Mouse (Mus musculus): Measurements from ENCODE around the gene Usp46. TPM values are rescaled to one million over a fixed set of nuclear protein-coding genes. Genes with fewer than 3 reads are reported as not detected.

Gene Usp46
- polyA plus RNA-seq, 1 experiment from 2014 or later = 60.0 TPM

DNA sequence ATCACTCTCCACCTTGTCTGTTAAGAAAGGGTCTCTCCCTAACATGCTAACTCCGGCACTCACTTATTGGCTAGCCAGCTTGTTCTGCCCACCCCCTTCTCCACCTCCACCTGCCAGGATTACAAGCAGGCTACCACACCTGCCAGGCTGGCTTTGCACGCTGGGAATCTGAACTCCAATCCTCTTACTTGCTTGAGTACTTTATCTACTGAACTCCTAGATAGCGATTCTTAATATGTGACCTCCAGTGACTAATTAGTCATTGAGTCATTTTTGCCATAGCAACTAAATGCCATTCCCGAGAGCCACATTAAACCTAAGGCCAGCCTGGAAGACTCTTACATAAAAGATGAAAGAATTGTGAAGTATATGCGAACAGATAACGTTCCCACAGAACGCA is 38.4 kb downstream of the Usp46 start:
- H3K9me3 ChIP-seq (replicated peaks; ENCODE audit: control insufficient read depth, low read length) = no peaks in the 10 kb centered on the region
- no peak overlapping the region for H3K4me2 ChIP-seq (ENCODE audit: low read depth, low read length)
- no peak overlapping the region for H3K4me3 ChIP-seq (ENCODE audit: low read depth, low read length)
- no peak overlapping the region for H3K9ac ChIP-seq (replicated peaks; ENCODE audit: low read length)
- ATAC-seq (replicated peaks; ENCODE audit: insufficient number of reproducible peaks, low FRiP score, low TSS enrichment, low read depth) (no peak), DNase-seq (ENCODE audit: low spot score) (no peak)
- no peaks in the 10 kb centered on the region for H3K4me1 ChIP-seq (ENCODE audit: control insufficient read depth, insufficient read depth, low read length)
- H3K36me3 ChIP-seq (replicated peaks; ENCODE audit: control insufficient read depth, insufficient read depth, low read depth, low read length) = no peaks in the 10 kb centered on the region; the same call in 1 of the 2 replicates
- no peak overlapping the region for H3K27ac ChIP-seq (replicated peaks; ENCODE audit: low read depth, low read length)
- 85% methylated on average over 7 of the region's 7 CpGs for WGBS
- H3K27me3 ChIP-seq (ENCODE audit: control insufficient read depth, insufficient read depth, low read length) = no peaks in the 10 kb centered on the region

DNA sequence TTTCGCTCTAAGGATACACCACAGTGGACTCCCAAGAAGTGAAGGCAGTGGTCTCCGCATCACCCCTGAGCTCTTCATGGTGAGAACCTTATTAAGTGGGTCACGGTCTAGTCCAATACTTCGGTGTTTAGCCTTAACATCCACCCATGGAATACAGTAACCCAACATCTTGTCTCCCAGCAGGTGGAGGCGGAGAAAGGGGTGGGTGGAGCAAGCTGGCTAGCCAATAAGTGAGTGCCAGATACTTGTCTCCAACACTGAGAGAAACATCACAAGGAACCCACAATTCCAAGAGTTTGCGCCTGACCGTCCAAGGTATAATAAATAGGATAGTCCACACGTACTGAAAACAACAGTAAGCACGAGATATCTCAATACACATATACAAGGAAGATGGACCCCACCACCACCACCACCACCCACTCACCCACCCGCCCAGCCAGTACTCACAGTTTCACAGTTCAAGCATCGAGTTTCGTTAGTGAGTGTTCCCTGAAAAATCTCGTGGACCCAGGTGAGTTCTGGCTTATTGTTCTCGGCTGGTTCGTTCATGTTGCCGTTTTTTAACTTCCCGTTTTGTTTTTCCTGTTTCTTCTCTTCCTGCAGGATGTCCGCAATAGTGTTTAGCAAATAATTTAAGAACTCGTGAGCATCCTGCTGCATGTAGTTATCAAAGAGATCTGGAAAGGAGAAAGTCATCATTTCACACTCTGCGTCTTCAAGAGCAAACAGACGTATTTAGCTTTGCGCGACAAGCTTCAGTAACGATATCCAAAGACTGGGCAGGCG is 39.3 kb downstream of the Usp46 start:
- Histone ChIP-seq H3K27me3 (ENCODE audit: control insufficient read depth, insufficient read depth, low read length) (no peaks in the 10 kb centered on the region), H3K9me3 (replicated peaks; ENCODE audit: control insufficient read depth, low read length) (no peaks in the 10 kb centered on the region), H3K36me3 (replicated peaks; ENCODE audit: control insufficient read depth, insufficient read depth, low read depth, low read length) (no peaks in the 10 kb centered on the region; the same call in 1 of the 2 replicates), H3K27ac (replicated peaks; ENCODE audit: low read depth, low read length) (no peak overlapping the region), H3K4me1 (ENCODE audit: control insufficient read depth, insufficient read depth, low read length) (no peaks in the 10 kb centered on the region), H3K9ac (replicated peaks; ENCODE audit: low read length) (no peak overlapping the region), H3K4me3 (ENCODE audit: low read depth, low read length) (no peak overlapping the region), H3K4me2 (ENCODE audit: low read depth, low read length) (no peak overlapping the region)
- no peak for ATAC-seq (replicated peaks; ENCODE audit: insufficient number of reproducible peaks, low FRiP score, low TSS enrichment, low read depth)
- WGBS = 93% methylated on average over 25 of the region's 25 CpGs
- DNase-seq (ENCODE audit: low spot score) = no peak

DNA sequence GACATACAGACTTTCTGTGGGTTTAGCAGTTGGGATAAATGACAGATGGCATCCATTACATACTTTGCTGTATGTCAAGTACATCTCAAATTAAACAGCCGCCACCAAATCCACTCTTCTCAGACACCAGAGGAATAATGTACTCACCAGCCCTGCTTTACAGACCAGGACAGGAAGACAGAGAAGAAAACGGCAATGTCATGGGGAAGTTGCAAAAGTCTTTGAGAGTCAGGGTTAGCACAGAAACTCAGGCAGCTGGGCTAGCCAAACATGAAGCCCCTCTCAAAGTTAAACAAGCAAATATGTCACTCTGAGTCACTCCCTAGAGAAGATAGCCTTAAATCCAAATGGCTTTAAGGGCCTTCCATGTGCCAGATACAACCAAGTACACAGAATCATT is 40.0 kb downstream of the Usp46 start:
- 75% methylated on average over 2 of the region's 2 CpGs for WGBS
- DNase-seq (ENCODE audit: low spot score) = no peak

DNA sequence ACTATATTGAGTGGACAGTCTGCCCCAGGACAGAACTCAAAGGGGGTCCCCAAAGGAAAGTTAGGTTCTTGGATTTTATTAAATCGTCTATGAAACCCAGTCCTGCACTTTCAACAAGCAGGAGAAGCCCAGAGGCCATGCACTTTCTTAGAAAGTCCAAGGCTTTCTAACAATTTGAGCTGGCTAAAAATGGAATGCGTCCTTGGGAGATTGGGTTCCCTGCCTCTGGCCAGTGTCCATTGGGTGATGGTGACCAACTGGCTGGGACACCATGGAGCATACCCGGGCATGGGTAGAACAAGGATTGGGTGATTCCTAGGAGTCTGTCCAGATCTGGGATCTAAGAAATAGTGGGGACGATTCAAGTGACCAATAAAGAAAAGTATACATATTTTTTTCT is 47.7 kb downstream of the Usp46 start:
- no peak for ATAC-seq (replicated peaks; ENCODE audit: insufficient number of reproducible peaks, low FRiP score, low TSS enrichment, low read depth)
- DNase-seq (ENCODE audit: low spot score) = no peak
- H3K9ac ChIP-seq (replicated peaks; ENCODE audit: low read length) = no peak overlapping the region
- no peak overlapping the region for H3K4me3 ChIP-seq (ENCODE audit: low read depth, low read length)
- H3K9me3 ChIP-seq (replicated peaks; ENCODE audit: control insufficient read depth, low read length) = no peaks in the 10 kb centered on the region
- H3K36me3 ChIP-seq (replicated peaks; ENCODE audit: control insufficient read depth, insufficient read depth, low read depth, low read length) = no peaks in the 10 kb centered on the region
- no peak overlapping the region for H3K27ac ChIP-seq (replicated peaks; ENCODE audit: low read depth, low read length)
- 87% methylated on average over 4 of the region's 4 CpGs for WGBS
- no peaks in the 10 kb centered on the region for H3K27me3 ChIP-seq (ENCODE audit: control insufficient read depth, insufficient read depth, low read length)
- H3K4me1 ChIP-seq (ENCODE audit: control insufficient read depth, insufficient read depth, low read length) = no peaks in the 10 kb centered on the region
- no peak overlapping the region for H3K4me2 ChIP-seq (ENCODE audit: low read depth, low read length)

More for the DNA sequence above, 40.0 kb downstream of the Usp46 start:
- H3K27me3 ChIP-seq (ENCODE audit: control insufficient read depth, insufficient read depth, low read length) = no peaks in the 10 kb centered on the region
- H3K4me2 ChIP-seq (ENCODE audit: low read depth, low read length) = no peak overlapping the region
- no peaks in the 10 kb centered on the region for H3K4me1 ChIP-seq (ENCODE audit: control insufficient read depth, insufficient read depth, low read length)
- H3K9ac ChIP-seq (replicated peaks; ENCODE audit: low read length) = no peak overlapping the region
- H3K4me3 ChIP-seq (ENCODE audit: low read depth, low read length) = no peak overlapping the region
- no peak for ATAC-seq (replicated peaks; ENCODE audit: insufficient number of reproducible peaks, low FRiP score, low TSS enrichment, low read depth)
- H3K36me3 ChIP-seq (replicated peaks; ENCODE audit: control insufficient read depth, insufficient read depth, low read depth, low read length) = no peaks in the 10 kb centered on the region; the same call in 1 of the 2 replicates
- H3K27ac ChIP-seq (replicated peaks; ENCODE audit: low read depth, low read length) = no peak overlapping the region
- no peaks in the 10 kb centered on the region for H3K9me3 ChIP-seq (replicated peaks; ENCODE audit: control insufficient read depth, low read length)

GRCm38 (mm10) chr5:74018870-74019565 is 49.2 kb downstream of the Usp46 start:
- Histone ChIP-seq H3K4me3 (ENCODE audit: low read depth, low read length) (no peak overlapping the region), H3K9ac (replicated peaks; ENCODE audit: low read length) (no peak overlapping the region), H3K4me1 (ENCODE audit: control insufficient read depth, insufficient read depth, low read length) (no peaks in the 10 kb centered on the region), H3K27me3 (ENCODE audit: control insufficient read depth, insufficient read depth, low read length) (no peaks in the 10 kb centered on the region), H3K4me2 (ENCODE audit: low read depth, low read length) (no peak overlapping the region), H3K27ac (replicated peaks; ENCODE audit: low read depth, low read length) (no peak overlapping the region), H3K36me3 (replicated peaks; ENCODE audit: control insufficient read depth, insufficient read depth, low read depth, low read length) (no peaks in the 10 kb centered on the region), H3K9me3 (replicated peaks; ENCODE audit: control insufficient read depth, low read length) (no peaks in the 10 kb centered on the region)
- no peak for ATAC-seq (replicated peaks; ENCODE audit: insufficient number of reproducible peaks, low FRiP score, low TSS enrichment, low read depth)
- WGBS = 84% methylated on average over 8 of the region's 8 CpGs
- no peak for DNase-seq (ENCODE audit: low spot score)

- Histone ChIP-seq H3K4me1 (ENCODE audit: control insufficient read depth, insufficient read depth, low read length) (no peaks in the 10 kb centered on the region), H3K36me3 (replicated peaks; ENCODE audit: control insufficient read depth, insufficient read depth, low read depth, low read length) (no peaks in the 10 kb centered on the region), H3K27ac (replicated peaks; ENCODE audit: low read depth, low read length) (no peak overlapping the region)
These were observed 50.7 kb downstream of the Usp46 start for GRCm38 (mm10) chr5:74017488-74017887.

GRCm38 (mm10) chr5:74011629-74012028 is 56.6 kb downstream of the Usp46 start:
- H3K27ac ChIP-seq (replicated peaks; ENCODE audit: low read depth, low read length) = no peak overlapping the region
- H3K9me3 ChIP-seq (replicated peaks; ENCODE audit: control insufficient read depth, low read length) = no peaks in the 10 kb centered on the region
- H3K9ac ChIP-seq (replicated peaks; ENCODE audit: low read length) = no peak overlapping the region
- H3K27me3 ChIP-seq (ENCODE audit: control insufficient read depth, insufficient read depth, low read length) = no peaks in the 10 kb centered on the region
- H3K4me2 ChIP-seq (ENCODE audit: low read depth, low read length) = no peak overlapping the region
- no peak overlapping the region for H3K4me3 ChIP-seq (ENCODE audit: low read depth, low read length)
- WGBS = 90% methylated on average over 10 of the region's 10 CpGs
- no peaks in the 10 kb centered on the region for H3K4me1 ChIP-seq (ENCODE audit: control insufficient read depth, insufficient read depth, low read length)
- no peaks in the 10 kb centered on the region; the same call in 1 of the 2 replicates for H3K36me3 ChIP-seq (replicated peaks; ENCODE audit: control insufficient read depth, insufficient read depth, low read depth, low read length)
- ATAC-seq (replicated peaks; ENCODE audit: insufficient number of reproducible peaks, low FRiP score, low TSS enrichment, low read depth) (no peak), DNase-seq (ENCODE audit: low spot score) (no peak)

More at GRCm38 (mm10) chr5:74017488-74017887, 50.7 kb downstream of the Usp46 start:
- Histone ChIP-seq H3K4me3 (ENCODE audit: low read depth, low read length) (no peak overlapping the region), H3K9ac (replicated peaks; ENCODE audit: low read length) (no peak overlapping the region), H3K9me3 (replicated peaks; ENCODE audit: control insufficient read depth, low read length) (no peaks in the 10 kb centered on the region), H3K27me3 (ENCODE audit: control insufficient read depth, insufficient read depth, low read length) (no peaks in the 10 kb centered on the region), H3K4me2 (ENCODE audit: low read depth, low read length) (no peak overlapping the region)
- no peak for DNase-seq (ENCODE audit: low spot score)
- WGBS = 91% methylated on average over 5 of the region's 5 CpGs
- ATAC-seq (replicated peaks; ENCODE audit: insufficient number of reproducible peaks, low FRiP score, low TSS enrichment, low read depth) = no peak

- Histone ChIP-seq H3K9ac (replicated peaks; ENCODE audit: low read length) (no peak overlapping the region), H3K27me3 (ENCODE audit: control insufficient read depth, insufficient read depth, low read length) (no peaks in the 10 kb centered on the region), H3K36me3 (replicated peaks; ENCODE audit: control insufficient read depth, insufficient read depth, low read depth, low read length) (peaks cover 2% of the 10 kb centered on the region; the same call in 1 of the 2 replicates), H3K4me2 (ENCODE audit: low read depth, low read length) (no peak overlapping the region), H3K4me1 (ENCODE audit: control insufficient read depth, insufficient read depth, low read length) (no peaks in the 10 kb centered on the region), H3K4me3 (ENCODE audit: low read depth, low read length) (no peak overlapping the region), H3K27ac (replicated peaks; ENCODE audit: low read depth, low read length) (no peak overlapping the region), H3K9me3 (replicated peaks; ENCODE audit: control insufficient read depth, low read length) (no peaks in the 10 kb centered on the region)
- no peak for ATAC-seq (replicated peaks; ENCODE audit: insufficient number of reproducible peaks, low FRiP score, low TSS enrichment, low read depth)
- WGBS = 90% methylated on average over 3 of the region's 3 CpGs
- no peak for DNase-seq (ENCODE audit: low spot score)
These were observed 60.6 kb downstream of the Usp46 start for GRCm38 (mm10) chr5:74007492-74008070.

All from embryonic facial prominence, embryonic 11.5 days (tissue).